Mouse (Mus musculus) erythroblast, embryonic 14.5 days (primary cell): ENCODE measurements around the gene Arhgef3. TPM values are rescaled to one million over a fixed set of nuclear protein-coding genes. Genes with fewer than 3 reads are reported as not detected.

Source experiments
- H3K27me3 ChIP-seq: 2 replicates; pipeline ENCODE4 v1.6.1; 2012; ENCODE audit warnings: inconsistent platforms; ENCODE audit not compliant: control insufficient read depth
- H3K36me3 ChIP-seq: 2 replicates; pipeline ENCODE4 v1.6.1; 2012; ENCODE audit warnings: mild to moderate bottlenecking, inconsistent platforms; ENCODE audit not compliant: control insufficient read depth
- H3K4me1 ChIP-seq: 2 replicates; pipeline ENCODE4 v1.6.1; 2012; ENCODE audit warnings: inconsistent platforms; ENCODE audit not compliant: control insufficient read depth
- H3K4me3 ChIP-seq: replicated peaks from 2 replicates; pipeline ENCODE3; 2012; ENCODE audit warnings: moderate library complexity, mild to moderate bottlenecking, inconsistent platforms
- H3K9me3 ChIP-seq: 2 replicates; pipeline ENCODE4 v1.6.1; 2012; ENCODE audit warnings: low read length, inconsistent platforms, mixed read lengths; ENCODE audit not compliant: control insufficient read depth
- GATA1 ChIP-seq: IDR thresholded peaks from 2 replicates; pipeline ENCODE4 v1.6.1; 2012; ENCODE audit warnings: low read length, inconsistent platforms, mixed read lengths
- TAL1 ChIP-seq: IDR thresholded peaks from 3 replicates; pipeline ENCODE4 v1.6.1; 2012; ENCODE audit warnings: low read length, inconsistent platforms, mixed read lengths
- polyA plus RNA-seq: library from polyadenylated mRNA; stranded (reverse); fragments of >175 nt; gene quantifications from 2 replicates; pipeline ENCODE4 v1.2.3, GENCODE M21; 2012

Arhgef3 gene
- polyA plus RNA-seq, 1 experiment: 0.01 TPM

DNA sequence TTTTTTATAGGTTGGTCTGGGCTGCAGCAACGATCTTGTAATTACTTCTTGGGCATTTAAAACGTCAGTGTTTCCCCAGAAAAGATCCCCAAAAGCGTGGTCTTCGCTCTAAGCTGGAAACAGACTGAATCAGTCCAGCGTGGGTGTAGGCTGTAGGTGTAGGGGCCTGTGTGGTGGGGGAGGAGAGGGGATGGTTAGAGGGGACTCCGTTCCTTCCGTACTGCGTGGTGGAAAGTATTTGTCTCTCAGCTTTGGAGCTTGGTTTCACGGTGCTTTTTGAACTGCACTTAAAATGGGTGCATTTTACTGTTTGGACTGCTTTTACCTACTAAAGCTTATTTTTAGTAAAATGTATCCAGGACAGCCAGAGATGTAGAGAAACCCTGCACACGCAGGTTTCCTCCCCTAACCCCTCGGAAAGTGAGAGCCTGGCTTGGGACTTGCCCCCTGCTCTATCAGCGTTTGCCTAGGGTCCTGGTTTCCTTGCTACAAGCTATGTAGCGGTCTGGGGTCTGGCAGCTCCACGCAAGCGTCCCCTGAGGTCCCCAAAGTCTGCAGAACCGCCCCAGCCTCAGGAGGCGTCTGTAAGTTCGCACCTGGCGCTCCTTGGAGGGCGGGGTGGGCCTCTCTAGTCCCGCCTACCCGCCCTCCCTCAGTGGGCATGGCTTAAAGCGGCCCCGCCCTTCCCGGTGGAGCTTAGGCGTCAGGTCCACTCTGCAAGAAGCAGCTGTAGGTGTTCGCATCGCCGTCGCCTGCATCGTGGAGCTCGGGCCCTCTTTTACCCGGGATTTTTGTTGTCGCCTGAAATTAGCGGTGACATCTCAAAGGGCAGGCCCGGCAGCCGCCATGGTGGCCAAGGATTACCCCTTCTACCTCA is 220.9 kb downstream of the Arhgef3 start:
- TF ChIP-seq GATA1: no peak
- no peak for TF ChIP-seq TAL1
- Histone ChIP-seq H3K4me3 (peak overlapping the region; percentile 60), H3K4me1 (peaks cover 19% of the 10 kb centered on the region), H3K9me3 (no peaks in the 10 kb centered on the region), H3K27me3 (peaks cover 30% of the 10 kb centered on the region), H3K36me3 (no peaks in the 10 kb centered on the region)

DNA sequence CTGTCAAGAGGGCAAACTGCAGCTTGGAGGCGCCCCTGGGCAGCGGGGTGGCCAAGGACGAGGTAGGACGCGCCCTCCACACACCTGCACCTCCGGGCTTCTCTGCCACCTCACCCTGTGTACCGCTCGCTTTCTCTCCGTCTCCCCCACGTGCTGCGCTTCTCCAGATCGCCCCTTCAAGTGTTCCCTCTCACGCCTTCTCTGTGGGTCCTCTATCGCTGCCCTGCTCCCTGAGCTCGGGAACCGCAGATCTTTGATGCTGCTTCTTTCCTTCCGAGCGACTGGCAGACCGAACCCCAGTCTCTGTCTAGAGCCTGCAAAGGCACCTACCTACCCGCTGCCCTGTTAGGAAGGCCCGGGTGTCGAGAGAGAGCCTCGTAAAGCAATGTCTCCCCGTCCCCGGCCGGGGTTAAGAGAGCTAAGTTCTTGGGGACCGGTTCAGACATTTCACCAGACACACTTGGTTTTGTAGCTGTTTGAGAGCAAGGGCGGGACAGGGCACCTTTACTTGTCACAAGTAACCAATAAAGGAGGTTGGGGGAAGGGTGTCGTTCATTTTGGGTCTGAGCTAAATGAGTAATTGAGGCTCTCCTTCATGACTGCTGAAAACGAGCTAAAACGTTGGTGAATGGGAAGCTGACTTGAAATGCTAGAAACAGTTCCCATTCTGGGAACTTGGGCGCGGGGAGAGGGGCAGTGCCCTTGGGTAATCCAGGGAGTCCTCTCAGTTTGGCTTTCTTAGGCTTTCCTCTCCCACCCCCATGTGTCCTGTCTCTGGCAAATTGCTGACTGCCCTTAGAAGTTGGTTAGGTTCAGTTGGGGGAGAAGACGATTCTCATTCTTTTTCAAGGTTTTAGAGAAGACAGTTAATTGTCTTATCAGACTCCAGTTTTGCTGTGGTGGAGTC is 221.8 kb downstream of the Arhgef3 start:
- peaks cover 30% of the 10 kb centered on the region for H3K27me3 ChIP-seq
- peak overlapping the region; percentile 60 for H3K4me3 ChIP-seq
- no peaks in the 10 kb centered on the region for H3K36me3 ChIP-seq
- TF ChIP-seq TAL1 (no peak), GATA1 (no peak)
- no peaks in the 10 kb centered on the region for H3K9me3 ChIP-seq
- H3K4me1 ChIP-seq: peaks cover 19% of the 10 kb centered on the region

DNA sequence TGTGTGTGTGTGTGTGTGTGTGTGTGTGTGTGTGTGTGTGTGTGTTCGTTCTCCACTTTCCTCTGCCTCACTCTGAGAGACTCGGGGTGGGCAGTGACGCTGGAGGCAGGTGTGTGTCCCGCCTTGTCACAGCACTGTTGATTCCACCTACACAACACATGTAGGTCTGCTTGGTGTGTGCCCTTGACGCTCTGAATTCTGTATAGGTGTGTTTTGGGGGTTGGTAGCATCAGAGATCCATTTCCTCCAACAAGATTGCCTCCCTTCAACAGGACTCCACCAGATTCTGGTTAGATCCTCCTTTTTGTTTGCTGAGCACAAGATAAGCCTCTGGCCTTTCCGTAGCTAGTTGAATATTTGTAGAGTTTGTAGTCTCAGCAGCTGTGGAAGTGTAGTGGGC is 222.5 kb downstream of the Arhgef3 start:
- H3K27me3 ChIP-seq: peaks cover 30% of the 10 kb centered on the region
- H3K4me1 ChIP-seq: peaks cover 19% of the 10 kb centered on the region
- peak overlapping the region; percentile 60 for H3K4me3 ChIP-seq
- TF ChIP-seq GATA1 (no peak), TAL1 (no peak)
- no peaks in the 10 kb centered on the region for H3K36me3 ChIP-seq
- H3K9me3 ChIP-seq: no peaks in the 10 kb centered on the region

DNA sequence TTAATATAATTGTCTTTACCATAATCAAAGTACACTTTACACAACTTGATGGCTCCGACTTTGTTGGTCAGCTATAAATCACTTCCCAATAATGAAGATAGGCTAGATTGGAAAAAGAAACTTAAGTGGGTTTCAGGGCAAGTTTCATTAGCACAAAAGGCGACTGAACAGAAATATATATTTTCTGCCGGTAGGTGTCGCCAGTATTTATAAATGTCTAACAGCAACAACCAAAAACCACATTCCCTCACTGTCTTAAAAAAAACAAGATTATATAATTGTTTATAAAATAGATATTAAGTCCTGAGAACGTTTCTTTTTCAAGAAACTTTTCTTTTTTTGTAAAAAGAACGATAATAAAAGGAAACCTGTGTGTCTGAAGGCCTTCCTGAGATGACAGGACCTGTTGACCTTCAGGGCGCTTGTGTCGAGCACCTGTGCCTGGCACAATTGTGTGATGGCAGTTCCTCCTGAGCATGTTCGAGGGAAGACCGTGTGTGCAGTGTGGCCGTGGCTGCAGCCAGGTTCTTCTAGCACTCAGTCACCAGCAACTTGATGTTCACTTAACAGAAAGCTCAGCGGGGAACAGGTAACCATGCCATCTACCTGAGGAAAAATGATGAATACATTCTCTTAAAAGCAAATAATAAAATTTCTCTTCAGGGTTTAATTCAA is 223.5 kb downstream of the Arhgef3 start:
- TF ChIP-seq TAL1: no peak
- TF ChIP-seq GATA1: no peak
- H3K27me3 ChIP-seq: peaks cover 30% of the 10 kb centered on the region
- no peak overlapping the region for H3K4me3 ChIP-seq
- H3K4me1 ChIP-seq: peaks cover 19% of the 10 kb centered on the region
- H3K9me3 ChIP-seq: no peaks in the 10 kb centered on the region
- H3K36me3 ChIP-seq: no peaks in the 10 kb centered on the region

GRCm38 (mm10) chr14:27340682-27341415 is 226.2 kb downstream of the Arhgef3 start:
- TF ChIP-seq TAL1 (no peak), GATA1 (no peak)
- no peaks in the 10 kb centered on the region for H3K9me3 ChIP-seq

DNA sequence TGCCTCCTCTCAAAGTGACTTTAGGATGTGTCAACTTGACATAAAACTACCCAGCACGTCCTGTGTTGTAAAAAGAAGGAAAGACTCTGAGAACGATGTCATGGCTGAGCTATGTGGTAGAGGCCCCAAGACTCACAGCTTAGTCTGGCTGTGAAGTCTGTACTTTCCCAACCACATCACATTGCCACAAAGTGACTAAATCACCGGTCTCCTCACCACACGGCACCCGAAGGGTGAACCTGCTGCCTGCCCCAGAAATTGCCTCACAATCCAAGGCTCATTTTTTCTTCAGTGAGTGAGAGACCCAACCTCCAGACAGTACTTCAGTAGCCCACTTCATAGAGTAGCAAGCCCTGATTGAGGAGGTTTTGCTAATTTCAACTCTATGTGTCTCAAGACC is 226.8 kb downstream of the Arhgef3 start:
- Histone ChIP-seq H3K36me3 (no peaks in the 10 kb centered on the region), H3K9me3 (no peaks in the 10 kb centered on the region), H3K27me3 (peaks cover 10% of the 10 kb centered on the region), H3K4me3 (no peak overlapping the region), H3K4me1 (peaks cover 6% of the 10 kb centered on the region)
- TF ChIP-seq GATA1 (no peak), TAL1 (no peak)

More at GRCm38 (mm10) chr14:27340682-27341415, 226.2 kb downstream of the Arhgef3 start:
- Histone ChIP-seq H3K27me3 (peaks cover 17% of the 10 kb centered on the region), H3K4me3 (no peak overlapping the region), H3K4me1 (peaks cover 13% of the 10 kb centered on the region), H3K36me3 (no peaks in the 10 kb centered on the region)

DNA sequence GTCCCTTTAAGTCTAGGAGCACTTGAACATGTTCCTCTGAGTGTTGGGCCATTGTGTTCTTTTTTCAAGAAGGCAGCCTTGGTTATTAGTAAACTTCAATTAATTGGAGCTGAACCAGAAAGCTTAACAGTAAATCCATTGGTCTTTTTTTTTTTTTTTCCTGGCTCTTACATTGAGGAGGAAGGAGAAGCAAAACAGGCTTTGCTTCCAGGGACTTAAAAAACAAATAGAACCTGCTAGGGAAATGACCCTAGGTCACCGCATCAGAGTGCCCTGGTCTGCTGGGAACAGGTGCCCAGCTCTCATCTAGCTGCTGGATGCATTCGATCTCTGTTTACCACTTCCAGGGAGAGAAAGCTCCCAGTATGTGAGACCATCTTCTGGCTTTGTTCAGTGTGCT is 227.8 kb downstream of the Arhgef3 start:
- Histone ChIP-seq H3K27me3 (peaks cover under 1% of the 10 kb centered on the region; the same call in 1 of the 2 replicates), H3K4me1 (no peaks in the 10 kb centered on the region), H3K9me3 (no peaks in the 10 kb centered on the region), H3K4me3 (no peak overlapping the region), H3K36me3 (no peaks in the 10 kb centered on the region)
- TF ChIP-seq GATA1 (no peak), TAL1 (no peak)

DNA sequence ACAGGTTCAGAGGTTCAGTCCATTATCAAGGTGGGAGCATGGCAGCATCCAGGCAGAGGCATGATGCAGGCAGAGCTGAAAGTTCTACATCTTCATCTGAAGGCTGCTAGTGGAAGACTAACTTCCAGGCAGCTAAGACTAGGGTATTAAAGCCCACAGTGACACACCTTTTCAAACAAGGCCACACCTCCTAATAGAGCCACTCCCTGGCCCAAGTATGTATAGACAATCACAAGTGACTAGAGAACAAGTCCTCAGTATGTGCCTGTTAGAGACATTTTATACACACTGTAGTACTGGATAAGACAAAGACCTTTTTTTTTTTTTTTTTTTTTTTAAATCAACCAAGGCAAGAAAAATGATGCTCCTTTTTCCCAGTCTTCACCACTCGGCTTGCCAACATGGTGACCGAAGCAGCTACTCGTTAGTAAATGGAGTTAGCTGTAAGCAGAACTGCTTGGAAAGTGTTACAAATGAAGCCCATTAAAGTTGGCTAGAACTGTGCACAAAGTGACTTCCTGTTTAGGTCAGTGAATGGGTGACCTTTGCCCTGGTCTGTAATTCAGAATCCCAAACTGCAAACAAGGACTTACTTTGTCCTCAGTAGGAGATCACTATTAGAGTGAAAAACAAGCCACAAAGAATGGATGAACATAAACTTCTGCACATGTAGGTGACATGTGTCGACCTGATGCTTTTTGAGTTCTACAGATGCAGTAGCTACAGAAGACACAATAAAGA is 229.7 kb downstream of the Arhgef3 start:
- H3K9me3 ChIP-seq: no peaks in the 10 kb centered on the region

More for the DNA sequence above, 229.7 kb downstream of the Arhgef3 start:
- TF ChIP-seq GATA1 (no peak), TAL1 (no peak)
- Histone ChIP-seq H3K27me3 (no peaks in the 10 kb centered on the region), H3K36me3 (no peaks in the 10 kb centered on the region), H3K4me3 (no peak overlapping the region), H3K4me1 (peaks cover 3% of the 10 kb centered on the region)
